Mouse (Mus musculus) lung, adult 2 months (tissue): ENCODE data around the gene Cd47. TPM values are rescaled to one million over a fixed set of nuclear protein-coding genes. Genes with fewer than 3 reads are reported as not detected.

Source experiments
- DNase-seq: peaks from one replicate; pipeline ENCODE4 v3.0.0; 2022
- H3K4me1 ChIP-seq: fragments of 200-500 bp; 2 replicates; pipeline ENCODE4 v1.6.1; 2011; ENCODE audit warnings: low read length; ENCODE audit not compliant: control insufficient read depth, insufficient read depth
- H3K4me3 ChIP-seq: fragments of 200-500 bp; replicated peaks from 2 replicates; pipeline ENCODE3; 2011; ENCODE audit warnings: low read depth, mild to moderate bottlenecking, control low read depth, low read length; ENCODE audit errors: extremely low read depth
- CTCF ChIP-seq: fragments of 200-500 bp; IDR thresholded peaks from 2 replicates; pipeline ENCODE4 v1.5.1; 2011; ENCODE audit warnings: mild to moderate bottlenecking, low read length, control low read depth; ENCODE audit not compliant: insufficient read depth
- POLR2A ChIP-seq: fragments of 200-500 bp; IDR thresholded peaks from 2 replicates; pipeline ENCODE4 v1.6.1; 2011; ENCODE audit warnings: low read depth, mild to moderate bottlenecking, control low read depth, low read length, borderline replicate concordance; ENCODE audit errors: extremely low read depth
- WGBS: fragments of 180-500 bp; shearing (Covaris S2); methylation state at CpG from one replicate; pipeline ENCODE4 v1.1.7; 2018; 5-methylcytosine and 5-hydroxymethylcytosine counted together
- polyA plus RNA-seq: library from polyadenylated mRNA; depleted of rRNA; stranded (reverse); fragments of >200 nt; gene quantifications from 2 replicates; pipeline ENCODE4 v1.2.3, GENCODE M21; 2012; rRNA removed

Gene Cd47
- 80.1 and 82.2 TPM in 2 replicates for polyA plus RNA-seq

DNA sequence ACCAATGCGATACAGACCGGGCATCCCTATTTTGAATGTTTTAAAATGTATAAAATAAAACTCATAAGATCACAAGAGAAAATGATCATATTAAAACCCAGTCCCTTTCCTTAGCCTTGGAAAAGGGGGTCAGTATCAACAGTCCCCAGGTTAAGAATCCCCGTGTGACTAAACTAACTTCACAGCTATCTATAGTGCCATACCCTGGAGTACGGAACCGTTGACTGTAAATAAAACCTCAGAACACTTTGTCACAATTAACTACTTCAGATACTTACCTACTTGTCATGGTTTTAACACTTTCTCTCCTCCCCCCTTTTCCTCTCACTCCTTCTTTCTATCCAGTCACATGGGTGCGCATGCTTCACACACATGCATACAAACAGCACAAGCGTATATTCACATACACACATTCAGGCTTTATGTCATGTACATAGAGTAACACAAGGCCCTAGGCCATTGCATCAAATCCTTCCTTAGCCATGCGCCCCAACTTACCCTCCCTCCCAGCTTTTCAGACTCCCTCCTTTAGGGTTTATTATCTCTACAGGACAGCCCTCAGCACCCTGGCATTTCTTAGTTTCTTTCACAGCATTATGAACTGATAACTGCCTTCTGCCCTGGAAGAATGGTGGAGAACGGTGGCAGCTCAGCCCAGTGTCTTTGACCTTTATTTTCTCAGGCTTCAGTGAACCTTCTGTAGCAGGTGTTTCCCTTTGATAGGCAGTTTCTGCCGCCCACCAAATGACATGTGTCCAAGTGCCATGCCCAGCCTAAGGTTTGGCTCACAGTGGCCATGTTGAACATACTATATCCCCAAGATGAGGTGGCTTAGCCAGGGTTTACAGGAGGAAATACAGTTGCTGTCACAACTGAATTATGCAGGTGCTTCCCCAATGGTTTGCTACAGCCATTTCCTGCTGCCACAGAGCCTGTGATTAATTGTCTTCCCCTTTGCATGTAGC is at the start of gene Cd47:
TSS of gene Cd47 (plus strand) at position 937 of the 965 bp plus-strand sequence.
- TF ChIP-seq POLR2A, result no peak
- TF ChIP-seq CTCF, result no peak
- WGBS, result 66% methylated on average over 10 of the region's 10 CpGs
- no peak within 1 kb of the TSS for H3K4me3 ChIP-seq
- peaks cover 24% of the 10 kb centered on the region for H3K4me1 ChIP-seq
- DNase-seq, result no peak

DNA sequence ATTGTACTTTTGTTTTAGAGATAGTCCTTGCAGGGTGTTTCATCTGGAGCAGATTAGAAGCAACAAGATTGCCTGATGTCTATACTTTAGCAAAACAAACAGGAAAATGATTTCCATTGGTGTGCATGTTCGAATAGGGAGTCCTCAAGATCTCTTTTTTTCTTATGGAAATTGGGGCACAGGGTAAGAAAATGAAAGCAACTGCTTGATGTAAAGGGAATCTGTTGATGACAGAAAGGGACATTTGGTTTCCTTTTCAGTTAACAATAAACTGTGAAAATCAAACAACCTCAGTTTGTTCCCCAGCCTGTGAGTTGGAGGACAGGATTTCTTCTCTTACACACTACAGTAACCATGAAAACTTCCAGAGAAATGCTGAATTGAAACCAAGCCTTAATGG is 47.4 kb upstream of the Cd47 start:
- H3K4me3 ChIP-seq, result no peak overlapping the region
- 85% methylated on average over 1 of the region's 1 CpGs for WGBS

DNA sequence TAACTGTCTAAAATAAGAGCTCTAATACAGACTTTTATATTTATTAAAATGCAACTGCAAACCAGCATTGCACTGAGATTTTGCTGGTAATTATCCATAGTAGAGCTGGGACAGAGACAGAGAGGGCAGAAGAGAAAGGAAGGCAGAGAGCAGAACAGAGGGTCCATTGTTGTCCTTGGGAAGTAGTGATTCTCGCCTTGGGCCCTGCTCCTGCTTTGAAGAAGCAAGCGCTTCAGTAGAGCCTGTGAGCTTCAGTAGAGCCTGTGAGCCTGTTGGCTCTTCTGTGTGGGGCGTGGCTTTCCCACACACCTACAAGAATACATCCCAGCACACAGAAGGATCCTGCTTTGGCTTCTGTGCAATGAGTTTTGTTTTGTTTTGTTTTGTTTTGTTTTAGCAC is 47.0 kb upstream of the Cd47 start:
- Histone ChIP-seq H3K4me1 (no peaks in the 10 kb centered on the region), H3K4me3 (no peak overlapping the region)
- DNase-seq, result no peak
- WGBS, result 63% methylated on average over 3 of the region's 3 CpGs
- TF ChIP-seq POLR2A (no peak), CTCF (no peak)

More for the DNA sequence above, 47.4 kb upstream of the Cd47 start:
- TF ChIP-seq POLR2A (no peak), CTCF (no peak)
- DNase-seq, result no peak
- no peaks in the 10 kb centered on the region for H3K4me1 ChIP-seq

DNA sequence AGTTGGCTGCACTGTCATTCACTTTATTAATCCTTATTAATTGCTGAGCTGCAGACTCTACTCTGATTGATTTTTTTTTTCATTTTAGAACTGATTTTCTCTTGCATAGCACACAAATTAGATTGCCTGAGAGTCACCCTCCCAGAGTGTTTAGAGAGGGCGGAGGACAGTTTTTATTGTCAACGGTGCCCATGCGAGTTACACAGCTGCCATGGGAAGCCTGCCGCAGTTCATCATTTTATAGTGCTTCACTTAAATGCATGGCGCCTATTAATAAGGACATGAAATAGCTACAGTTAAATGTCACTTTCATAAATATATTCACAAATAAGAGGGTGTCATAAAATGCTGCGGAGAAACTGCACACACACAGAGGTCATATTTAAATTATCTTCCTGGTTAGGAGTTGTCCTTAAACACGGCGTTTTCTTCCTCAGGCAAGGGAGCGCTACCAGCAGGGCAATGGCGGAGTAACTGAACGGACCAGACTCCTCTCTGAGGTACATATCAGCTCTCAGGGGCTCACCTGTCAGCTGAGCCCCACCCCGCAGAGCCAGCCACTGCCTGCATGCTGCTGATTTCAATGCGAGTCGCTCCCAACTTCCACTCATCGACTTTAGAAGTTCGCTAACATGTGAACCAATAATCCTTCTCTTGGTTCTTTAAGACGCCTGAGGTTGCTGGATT is 39.7 kb upstream of the Cd47 start:
- DNase-seq, result no peak
- 84% methylated on average over 17 of the region's 17 CpGs for WGBS
- Histone ChIP-seq H3K4me3 (no peak overlapping the region), H3K4me1 (no peaks in the 10 kb centered on the region)
- no peak for TF ChIP-seq CTCF
- TF ChIP-seq POLR2A, result no peak

DNA sequence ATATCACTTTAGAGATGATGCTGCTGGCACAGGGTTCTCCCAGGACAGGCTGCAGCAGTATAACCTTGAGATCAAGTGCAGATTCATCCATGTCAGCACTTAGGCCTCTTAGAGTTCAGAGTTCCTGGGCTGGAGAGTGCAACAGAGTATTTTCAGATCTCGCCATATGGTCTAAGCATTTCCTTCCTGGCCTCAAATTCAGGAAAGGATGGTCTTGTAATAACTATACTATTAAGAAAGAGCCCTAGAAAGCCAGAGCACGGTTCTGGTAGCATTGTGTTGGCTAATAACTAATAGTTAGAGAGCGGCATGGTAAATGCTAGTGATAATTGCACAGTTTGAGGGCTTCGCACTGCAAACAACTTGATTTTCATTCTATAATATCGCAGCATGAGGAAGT is 38.4 kb upstream of the Cd47 start:
- Histone ChIP-seq H3K4me3 (no peak overlapping the region), H3K4me1 (peaks cover 2% of the 10 kb centered on the region)
- no peak for DNase-seq
- 82% methylated on average over 5 of the region's 5 CpGs for WGBS
- TF ChIP-seq CTCF, result no peak
- TF ChIP-seq POLR2A, result no peak

DNA sequence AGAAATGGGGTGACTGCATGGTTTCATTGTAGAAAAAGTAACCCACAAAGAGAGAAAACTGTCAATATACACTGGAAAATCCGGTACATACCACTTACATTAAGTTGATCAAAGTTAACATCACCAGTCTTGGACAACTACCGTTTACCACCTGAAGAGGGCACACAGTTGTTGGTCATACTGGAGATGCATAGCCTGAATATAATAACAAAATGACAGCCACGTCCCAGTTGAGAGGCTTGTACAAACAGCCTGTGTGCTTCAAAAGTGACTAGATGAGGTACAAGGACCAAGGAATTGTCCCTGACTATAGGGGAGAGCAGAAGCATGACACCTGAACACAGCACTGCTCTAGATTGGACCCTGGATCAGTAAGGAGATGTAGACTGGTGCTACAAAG is 34.0 kb upstream of the Cd47 start:
- Histone ChIP-seq H3K4me3 (no peak overlapping the region), H3K4me1 (peaks cover 2% of the 10 kb centered on the region)
- TF ChIP-seq POLR2A (no peak), CTCF (peak; percentile 24; the same call in 1 of the 2 replicates)
- 30% methylated on average over 3 of the region's 3 CpGs for WGBS
- peak; percentile 31 for DNase-seq

DNA sequence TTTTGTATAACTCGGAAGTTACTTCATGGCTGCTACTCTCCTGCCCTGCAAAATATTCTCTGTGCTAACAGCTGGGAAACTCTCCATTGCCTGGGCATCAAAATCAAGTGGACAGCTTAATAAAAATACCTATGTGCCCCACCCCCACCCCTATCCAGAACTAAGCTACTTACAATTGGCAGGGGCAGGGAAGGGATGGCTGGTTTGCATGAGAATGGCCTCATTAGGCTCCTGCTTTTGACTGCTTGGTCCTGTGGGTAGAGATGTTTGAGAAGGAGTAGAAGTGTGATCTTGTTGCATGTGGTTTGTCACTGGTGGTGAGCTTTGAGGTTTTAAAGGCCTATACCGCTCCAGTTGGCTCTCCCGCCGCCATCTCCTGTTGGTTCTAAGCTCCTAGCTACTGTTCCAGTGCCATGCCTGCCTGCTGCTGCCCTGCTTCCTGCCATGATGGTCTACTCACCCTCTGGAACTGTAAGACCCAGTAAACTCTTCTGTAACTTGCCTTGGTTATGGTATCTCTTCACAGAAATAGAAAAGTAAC is 31.8 kb upstream of the Cd47 start:
- no peak for TF ChIP-seq POLR2A
- TF ChIP-seq CTCF, result no peak
- 97% methylated on average over 4 of the region's 4 CpGs for WGBS
- no peak for DNase-seq

DNA sequence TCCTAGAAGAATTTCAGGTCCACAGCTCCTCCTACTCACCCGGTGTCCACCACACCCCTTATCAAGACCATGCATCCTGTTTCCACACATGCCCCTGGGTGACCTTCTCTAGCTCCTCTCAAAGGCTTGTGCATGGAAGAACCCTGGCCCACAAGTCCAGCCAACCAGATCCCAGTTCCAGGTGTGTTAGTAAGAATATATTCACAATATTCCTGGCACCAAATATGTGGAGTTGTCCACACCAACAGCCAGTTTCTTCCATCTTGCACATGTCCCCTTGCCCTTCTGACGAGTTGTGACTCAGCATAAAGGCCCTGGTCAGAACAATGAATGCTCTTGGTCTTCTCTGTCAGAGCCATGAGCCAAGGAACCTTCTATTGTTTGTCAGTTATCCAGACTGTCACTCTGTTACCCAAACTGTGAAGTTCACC is 30.5 kb upstream of the Cd47 start:
- TF ChIP-seq POLR2A (no peak), CTCF (no peak)
- no peak overlapping the region for H3K4me3 ChIP-seq
- H3K4me1 ChIP-seq, result peaks cover 2% of the 10 kb centered on the region
- DNase-seq, result no peak
- 35% methylated on average over 2 of the region's 2 CpGs for WGBS

More for the DNA sequence above, 31.8 kb upstream of the Cd47 start:
- Histone ChIP-seq H3K4me3 (no peak overlapping the region), H3K4me1 (peaks cover 2% of the 10 kb centered on the region)

DNA sequence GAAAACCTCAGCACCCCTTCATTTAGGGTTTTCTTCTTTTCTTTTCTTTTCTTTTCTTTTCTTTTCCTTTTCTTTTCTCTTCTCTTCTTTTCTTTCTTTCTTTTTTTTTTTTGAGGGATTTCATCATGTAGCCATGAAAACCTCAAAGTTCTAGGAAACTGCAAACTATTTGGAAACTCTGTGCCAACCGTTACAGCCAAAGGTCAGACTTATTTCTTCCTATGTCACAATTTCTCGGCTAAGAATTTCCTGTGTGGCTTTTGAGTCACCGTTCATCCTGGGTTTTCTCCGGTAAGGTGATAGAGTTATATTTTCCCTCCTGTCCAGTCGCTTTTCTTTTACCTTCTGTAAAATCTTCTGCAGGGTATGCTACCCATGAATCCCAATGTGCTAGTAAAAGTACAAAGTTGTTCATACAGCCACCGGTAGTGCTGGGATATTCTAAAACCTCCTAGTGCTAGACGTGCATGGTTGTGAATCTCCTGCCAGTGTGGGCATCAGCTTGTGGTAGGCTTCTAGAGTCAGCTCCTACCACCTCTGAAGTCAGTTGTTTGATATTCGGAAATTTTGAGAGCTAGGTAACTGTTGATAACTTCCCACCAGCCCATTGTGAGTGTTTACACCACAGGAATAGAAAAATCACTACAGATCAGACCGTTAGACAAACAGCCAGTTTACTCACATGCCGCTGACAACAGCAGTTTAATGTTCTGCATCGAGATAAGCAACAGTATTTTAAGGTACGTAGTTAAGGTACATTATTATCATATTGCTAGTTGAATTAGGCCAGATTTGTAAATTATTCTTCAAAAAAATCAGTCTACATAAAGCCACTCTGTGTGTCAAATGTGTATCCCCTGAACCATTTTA is 29.8 kb upstream of the Cd47 start:
- 69% methylated on average over 12 of the region's 12 CpGs for WGBS
- TF ChIP-seq POLR2A (no peak), CTCF (no peak)
- Histone ChIP-seq H3K4me3 (no peak overlapping the region), H3K4me1 (peaks cover 2% of the 10 kb centered on the region)
- DNase-seq, result no peak
